Mouse (Mus musculus) limb, embryonic 12.5 days (tissue): ENCODE measurements around the gene Gpr4. TPM values are rescaled to one million over a fixed set of nuclear protein-coding genes. Genes with fewer than 3 reads are reported as not detected.
A peak's percentile ranks its signal among the peaks of the same experiment; 100 is the strongest.

Source experiments
- ATAC-seq: fragments of 200-750 bp; cut with Nextera tagmentation; 2 replicates; pipeline ENCODE4 v1.8.0; 2017; ENCODE audit warnings: low read depth, moderate TSS enrichment; ENCODE audit not compliant: insufficient number of reproducible peaks, insufficient read depth, low FRiP score, low TSS enrichment
- H3K27ac ChIP-seq: fragments of 300-500 bp; sonication (generic); 2 replicates; pipeline ENCODE4 v1.5.1; 2016; ENCODE audit warnings: mild to moderate bottlenecking, moderate library complexity
- H3K27me3 ChIP-seq: fragments of 300-500 bp; sonication (generic); 2 replicates; pipeline ENCODE4 v1.6.1; 2016; ENCODE audit warnings: mild to moderate bottlenecking, moderate library complexity
- H3K36me3 ChIP-seq: fragments of 300-500 bp; sonication (generic); 2 replicates; pipeline ENCODE4 v1.6.1; 2016; ENCODE audit warnings: mild to moderate bottlenecking, moderate library complexity
- H3K4me1 ChIP-seq: fragments of 300-500 bp; sonication (generic); replicated peaks from 2 replicates; pipeline ENCODE4 v1.6.1; 2016
- H3K4me2 ChIP-seq: fragments of 300-500 bp; sonication (generic); 2 replicates; pipeline ENCODE4 v1.6.1; 2016; ENCODE audit warnings: mild to moderate bottlenecking, moderate library complexity
- H3K4me3 ChIP-seq: fragments of 300-500 bp; sonication (generic); replicated peaks from 2 replicates; pipeline ENCODE4 v1.5.1; 2016; ENCODE audit warnings: mild to moderate bottlenecking
- H3K9ac ChIP-seq: fragments of 300-500 bp; sonication (generic); replicated peaks from 2 replicates; pipeline ENCODE4 v1.6.1; 2016; ENCODE audit warnings: mild to moderate bottlenecking, moderate library complexity
- H3K9me3 ChIP-seq: fragments of 300-500 bp; sonication (generic); 2 replicates; pipeline ENCODE4 v1.6.1; 2016; ENCODE audit warnings: mild to moderate bottlenecking, moderate library complexity
- WGBS: fragments of 180-500 bp; shearing (Covaris S2); methylation state at CpG from one replicate; pipeline ENCODE4 v1.1.7; 2016; 5-methylcytosine and 5-hydroxymethylcytosine counted together
- polyA plus RNA-seq: library from polyadenylated mRNA; unstranded; fragments of >200 nt; fragmentation: Nextera tagmentation; extraction: Ambion mirVana; gene quantifications from 2 replicates; pipeline ENCODE4 v1.2.1, GENCODE M21; 2016

Gpr4 gene
- polyA plus RNA-seq: 4.4 and 5.7 TPM in 2 replicates

GRCm38 (mm10) chr7:19211996-19212755 is at the start of gene Gpr4:
Gene Gpr4, plus strand, starts transcription at chr7:19212538.
- Histone ChIP-seq H3K36me3 (no peaks in the 10 kb centered on the region), H3K4me3 (peak within 1 kb of the TSS; percentile 54), H3K9me3 (peaks cover 4% of the 10 kb centered on the region; the same call in 1 of the 2 replicates), H3K4me1 (peaks cover 48% of the 10 kb centered on the region), H3K27ac (no peak within 1 kb of the TSS), H3K27me3 (no peaks in the 10 kb centered on the region), H3K4me2 (peak within 1 kb of the TSS; percentile 76), H3K9ac (peak within 1 kb of the TSS; percentile 63)
- 0 out of 2 replicates have a peak, but pooled peaks have one; percentile 39 for ATAC-seq
- WGBS: 4% methylated on average over 30 of the region's 30 CpGs

GRCm38 (mm10) chr7:19162928-19163327 is 49.4 kb upstream of the Gpr4 start:
- Histone ChIP-seq H3K4me1 (peaks cover 35% of the 10 kb centered on the region), H3K4me3 (no peak overlapping the region), H3K4me2 (no peak overlapping the region), H3K9ac (no peak overlapping the region), H3K27me3 (peaks cover 82% of the 10 kb centered on the region), H3K9me3 (no peaks in the 10 kb centered on the region), H3K36me3 (no peaks in the 10 kb centered on the region), H3K27ac (no peak overlapping the region)
- ATAC-seq: no peak
- WGBS: 75% methylated on average over 7 of the region's 7 CpGs

- no peak overlapping the region for H3K27ac ChIP-seq
- H3K36me3 ChIP-seq: no peaks in the 10 kb centered on the region
- H3K9me3 ChIP-seq: no peaks in the 10 kb centered on the region
- H3K27me3 ChIP-seq: peaks cover 81% of the 10 kb centered on the region
- no peak; the same call in none of the 2 replicates for ATAC-seq
- WGBS: 26% methylated on average over 12 of the region's 12 CpGs
- peaks cover 35% of the 10 kb centered on the region for H3K4me1 ChIP-seq
- peak overlapping the region; percentile 19 for H3K4me3 ChIP-seq
- H3K9ac ChIP-seq: no peak overlapping the region
- H3K4me2 ChIP-seq: peak overlapping the region; percentile 37
Measured at GRCm38 (mm10) chr7:19163752-19164151, 48.6 kb upstream of the Gpr4 start.

GRCm38 (mm10) chr7:19164189-19164588 is 48.1 kb upstream of the Gpr4 start:
- Histone ChIP-seq H3K27me3 (peaks cover 77% of the 10 kb centered on the region), H3K36me3 (no peaks in the 10 kb centered on the region), H3K4me1 (peaks cover 35% of the 10 kb centered on the region), H3K9ac (no peak overlapping the region), H3K4me2 (peak overlapping the region; percentile 37), H3K4me3 (peak overlapping the region; percentile 19), H3K27ac (no peak overlapping the region), H3K9me3 (no peaks in the 10 kb centered on the region)
- 0% methylated on average over 6 of the region's 6 CpGs for WGBS
- peak; percentile 75 for ATAC-seq

GRCm38 (mm10) chr7:19164978-19165377 is 47.4 kb upstream of the Gpr4 start:
- Histone ChIP-seq H3K27me3 (peaks cover 71% of the 10 kb centered on the region), H3K4me2 (peak overlapping the region; percentile 37), H3K4me3 (peak overlapping the region; percentile 19; the same call in 1 of the 2 replicates), H3K36me3 (no peaks in the 10 kb centered on the region), H3K4me1 (peaks cover 29% of the 10 kb centered on the region), H3K27ac (no peak overlapping the region), H3K9me3 (no peaks in the 10 kb centered on the region), H3K9ac (no peak overlapping the region)
- WGBS: 3% methylated on average over 13 of the region's 13 CpGs
- ATAC-seq: no peak

GRCm38 (mm10) chr7:19165656-19166423 is 46.5 kb upstream of the Gpr4 start, which contains the start of gene Gipr:
Gene Gipr, minus strand, starts transcription at chr7:19166127.
- no peak for ATAC-seq
- Histone ChIP-seq H3K9me3 (no peaks in the 10 kb centered on the region), H3K9ac (no peak within 1 kb of the TSS), H3K4me1 (peaks cover 21% of the 10 kb centered on the region), H3K27me3 (peaks cover 66% of the 10 kb centered on the region), H3K4me2 (peak within 1 kb of the TSS; percentile 37), H3K27ac (no peak within 1 kb of the TSS), H3K4me3 (peak within 1 kb of the TSS; percentile 19; the same call in 1 of the 2 replicates), H3K36me3 (no peaks in the 10 kb centered on the region)
- WGBS: 12% methylated on average over 14 of the region's 14 CpGs

GRCm38 (mm10) chr7:19166990-19167389 is 45.3 kb upstream of the Gpr4 start:
- no peaks in the 10 kb centered on the region for H3K36me3 ChIP-seq
- peaks cover 21% of the 10 kb centered on the region for H3K4me1 ChIP-seq
- 86% methylated on average over 3 of the region's 3 CpGs for WGBS
- H3K4me3 ChIP-seq: no peak overlapping the region
- no peak overlapping the region for H3K4me2 ChIP-seq
- H3K9ac ChIP-seq: no peak overlapping the region
- no peaks in the 10 kb centered on the region for H3K9me3 ChIP-seq
- no peak for ATAC-seq
- no peak overlapping the region for H3K27ac ChIP-seq
- peaks cover 62% of the 10 kb centered on the region for H3K27me3 ChIP-seq

- Histone ChIP-seq H3K4me2 (no peak overlapping the region), H3K9ac (no peak overlapping the region), H3K27me3 (peaks cover 43% of the 10 kb centered on the region), H3K4me1 (peaks cover 18% of the 10 kb centered on the region), H3K4me3 (no peak overlapping the region), H3K36me3 (no peaks in the 10 kb centered on the region), H3K27ac (no peak overlapping the region), H3K9me3 (no peaks in the 10 kb centered on the region)
- ATAC-seq: no peak
- 63% methylated on average over 10 of the region's 10 CpGs for WGBS
Measured at GRCm38 (mm10) chr7:19169506-19169905, 42.8 kb upstream of the Gpr4 start.

- Histone ChIP-seq H3K27ac (no peak overlapping the region), H3K4me2 (no peak overlapping the region), H3K9ac (0 out of 2 replicates have a peak overlapping the region, but pooled peaks have one; percentile 12), H3K4me1 (peaks cover 12% of the 10 kb centered on the region), H3K36me3 (no peaks in the 10 kb centered on the region), H3K27me3 (peaks cover 42% of the 10 kb centered on the region), H3K9me3 (no peaks in the 10 kb centered on the region), H3K4me3 (no peak overlapping the region)
- no peak for ATAC-seq
- WGBS: 73% methylated on average over 8 of the region's 8 CpGs
Measured at GRCm38 (mm10) chr7:19170142-19170541, 42.2 kb upstream of the Gpr4 start.

- 66% methylated on average over 8 of the region's 8 CpGs for WGBS
- ATAC-seq: no peak
- H3K4me1 ChIP-seq: peaks cover 14% of the 10 kb centered on the region
- peaks cover 48% of the 10 kb centered on the region for H3K27me3 ChIP-seq
- H3K9me3 ChIP-seq: peaks cover 5% of the 10 kb centered on the region; the same call in 1 of the 2 replicates
- H3K9ac ChIP-seq: no peak overlapping the region
- H3K36me3 ChIP-seq: no peaks in the 10 kb centered on the region
- H3K4me3 ChIP-seq: no peak overlapping the region
- H3K4me2 ChIP-seq: no peak overlapping the region
- no peak overlapping the region for H3K27ac ChIP-seq
Measured at GRCm38 (mm10) chr7:19171831-19172230, 40.5 kb upstream of the Gpr4 start.

- ATAC-seq: 0 out of 2 replicates have a peak, but pooled peaks have one; percentile 39
- Histone ChIP-seq H3K4me2 (peak overlapping the region; percentile 62), H3K27me3 (peaks cover 53% of the 10 kb centered on the region), H3K9ac (peak overlapping the region; percentile 31; the same call in 1 of the 2 replicates), H3K9me3 (peaks cover 5% of the 10 kb centered on the region; the same call in 1 of the 2 replicates), H3K27ac (no peak overlapping the region), H3K4me1 (peaks cover 15% of the 10 kb centered on the region), H3K36me3 (no peaks in the 10 kb centered on the region), H3K4me3 (peak overlapping the region; percentile 32)
- WGBS: 2% methylated on average over 17 of the region's 17 CpGs
Measured at GRCm38 (mm10) chr7:19172874-19173273, 39.5 kb upstream of the Gpr4 start.
